Mouse (Mus musculus): Measurements from ENCODE around the gene Lrba. TPM values are rescaled to one million over a fixed set of nuclear protein-coding genes. Genes with fewer than 3 reads are reported as not detected.

The Lrba gene
- total and polyA plus RNA-seq, 3 experiments = 9.7 to 24.3 (median 22.5) TPM

DNA sequence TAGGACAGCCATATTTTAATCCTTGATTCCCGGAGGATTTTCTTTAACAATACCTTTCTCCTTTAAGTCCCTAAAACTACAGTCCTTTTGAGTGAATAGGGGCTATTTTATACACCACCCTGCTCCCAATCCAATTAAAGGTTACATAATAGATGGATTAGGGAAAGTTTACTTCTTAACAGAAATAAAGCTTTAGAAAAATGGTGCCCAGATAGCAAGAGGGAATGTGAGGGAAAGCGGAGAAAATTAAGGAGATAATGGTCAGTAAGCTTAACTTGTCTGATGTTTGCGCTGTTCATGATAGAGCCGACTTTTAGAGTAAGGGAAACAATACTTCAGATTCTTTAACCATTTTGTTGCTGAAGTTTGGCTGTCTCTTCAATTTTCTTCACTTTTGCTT is 347.0 kb downstream of the Lrba start:
- H3K36me3 ChIP-seq (ENCODE audit: control insufficient read depth, insufficient read depth, low read length) = no peaks in the 10 kb centered on the region
- H3K4me1 ChIP-seq (ENCODE audit: control insufficient read depth, insufficient read depth, low read length) = no peaks in the 10 kb centered on the region
- no peak overlapping the region for H3K9ac ChIP-seq (ENCODE audit: low read depth, low read length)
- no peaks in the 10 kb centered on the region for H3K27me3 ChIP-seq (ENCODE audit: control insufficient read depth, insufficient read depth, low read length)
- DNase-seq = no peak
- no peak overlapping the region for H3K4me3 ChIP-seq
- no peak overlapping the region for H3K27ac ChIP-seq
- H3K79me2 ChIP-seq (replicated peaks; ENCODE audit: control insufficient read depth, insufficient read depth, low read length) = no peaks in the 10 kb centered on the region
- TF ChIP-seq CTCF (IDR thresholded peaks at IDR 0.05) (no peak), POLR2A (IDR thresholded peaks at IDR 0.05; ENCODE audit: insufficient read depth, low read depth, low read length) (no peak), EP300 (IDR thresholded peaks at IDR 0.05; ENCODE audit: insufficient read depth, low read depth, low read length) (no peak)
- WGBS = 67% methylated on average over 4 of the region's 4 CpGs
- intact Hi-C loops (cut with DNase I) = no loop called here

DNA sequence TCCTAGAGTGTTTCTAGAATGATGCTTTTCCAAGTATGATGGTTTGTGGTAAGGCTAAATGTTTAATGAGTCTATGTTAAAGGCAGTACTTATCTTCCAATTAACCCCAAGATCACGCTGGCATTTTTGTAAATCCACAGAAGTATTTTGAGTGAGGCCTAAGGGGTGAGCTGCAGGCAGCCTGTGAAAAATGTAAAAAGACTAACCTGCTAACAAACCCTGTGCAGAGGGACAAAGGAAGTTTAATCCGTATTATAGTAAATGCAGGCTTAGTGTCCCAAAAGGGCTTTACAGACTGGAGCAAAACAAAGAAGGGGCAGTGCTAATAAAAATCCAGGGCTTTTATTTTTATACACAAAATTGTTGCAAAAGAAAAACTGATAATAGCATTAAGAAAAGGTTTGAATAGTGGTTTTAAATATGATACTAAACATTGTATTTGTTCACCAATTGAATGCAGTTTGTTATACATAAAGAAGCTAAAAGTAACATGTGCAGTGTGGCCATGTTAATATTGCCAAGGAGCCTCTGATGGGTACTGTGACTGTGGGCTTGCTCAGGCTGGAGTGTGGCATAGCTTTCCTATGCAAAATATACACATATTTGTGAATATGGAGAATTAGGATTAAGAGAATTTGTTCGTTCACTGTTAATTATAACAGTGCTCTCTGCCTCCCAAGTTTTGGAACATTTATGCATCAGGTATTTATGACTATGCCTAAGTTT is 348.2 kb downstream of the Lrba start:
- H3K27me3 ChIP-seq (ENCODE audit: control insufficient read depth, insufficient read depth, low read length) = no peaks in the 10 kb centered on the region
- no peak overlapping the region for H3K9ac ChIP-seq (ENCODE audit: low read depth, low read length)
- no peaks in the 10 kb centered on the region for H3K36me3 ChIP-seq (ENCODE audit: control insufficient read depth, insufficient read depth, low read length)
- no peak overlapping the region for H3K4me3 ChIP-seq
- H3K79me2 ChIP-seq (replicated peaks; ENCODE audit: control insufficient read depth, insufficient read depth, low read length) = no peaks in the 10 kb centered on the region
- no peak overlapping the region for H3K27ac ChIP-seq
- 90% methylated on average over 3 of the region's 3 CpGs for WGBS
- intact Hi-C loops (cut with DNase I) = no loop called here
- no peaks in the 10 kb centered on the region for H3K4me1 ChIP-seq (ENCODE audit: control insufficient read depth, insufficient read depth, low read length)
- no peak for DNase-seq
- no peak for TF ChIP-seq CTCF (IDR thresholded peaks at IDR 0.05)
- no peak for TF ChIP-seq POLR2A (IDR thresholded peaks at IDR 0.05; ENCODE audit: insufficient read depth, low read depth, low read length)
- TF ChIP-seq EP300 (IDR thresholded peaks at IDR 0.05; ENCODE audit: insufficient read depth, low read depth, low read length) = no peak

DNA sequence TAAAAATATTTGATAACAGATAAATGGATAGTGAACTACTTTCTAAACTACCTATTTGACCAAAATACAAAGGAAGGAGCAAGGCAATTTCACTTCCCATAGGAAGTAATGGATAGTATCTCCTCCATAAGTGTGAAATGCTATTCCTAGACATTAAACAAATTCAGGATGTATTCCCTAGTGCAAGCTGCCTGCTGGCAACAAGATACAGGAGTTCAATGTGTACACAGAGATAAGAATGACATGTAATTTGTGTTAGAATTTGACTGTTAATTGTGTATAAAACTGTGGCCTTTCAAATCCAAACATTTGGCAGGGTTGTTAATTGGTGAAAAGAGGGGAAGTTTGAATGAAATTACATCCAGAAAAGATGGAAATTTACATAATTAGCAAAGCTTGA is 350.8 kb downstream of the Lrba start:
- Histone ChIP-seq H3K79me2 (replicated peaks; ENCODE audit: control insufficient read depth, insufficient read depth, low read length) (no peaks in the 10 kb centered on the region), H3K4me3 (no peak overlapping the region), H3K4me1 (ENCODE audit: control insufficient read depth, insufficient read depth, low read length) (no peaks in the 10 kb centered on the region), H3K36me3 (ENCODE audit: control insufficient read depth, insufficient read depth, low read length) (no peaks in the 10 kb centered on the region), H3K9ac (ENCODE audit: low read depth, low read length) (no peak overlapping the region), H3K27ac (no peak overlapping the region), H3K27me3 (ENCODE audit: control insufficient read depth, insufficient read depth, low read length) (no peaks in the 10 kb centered on the region)
- DNase-seq = no peak
- intact Hi-C loops (cut with DNase I) = no loop called here
- TF ChIP-seq POLR2A (IDR thresholded peaks at IDR 0.05; ENCODE audit: insufficient read depth, low read depth, low read length) (no peak), EP300 (IDR thresholded peaks at IDR 0.05; ENCODE audit: insufficient read depth, low read depth, low read length) (no peak), CTCF (IDR thresholded peaks at IDR 0.05) (no peak)

DNA sequence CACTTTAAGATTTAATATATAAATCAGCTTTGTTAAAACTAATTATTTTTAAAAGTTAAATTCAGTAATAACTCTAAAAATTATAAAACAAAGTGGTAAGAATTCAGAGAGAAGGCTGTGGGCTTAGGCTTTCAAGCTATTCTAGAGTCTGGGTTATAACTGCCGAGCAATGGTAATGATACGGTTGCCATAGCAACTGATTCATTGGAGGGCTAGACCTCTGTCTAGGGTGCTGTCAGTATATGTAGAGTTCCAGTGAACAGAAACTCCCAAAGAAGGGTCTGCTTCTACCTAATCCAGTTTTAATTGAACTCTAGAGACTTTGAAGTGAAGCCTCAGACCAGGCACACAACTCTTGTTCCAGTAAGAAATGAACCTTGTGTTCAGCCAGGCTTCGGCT is 377.8 kb downstream of the Lrba start:
- Histone ChIP-seq H3K36me3 (ENCODE audit: control insufficient read depth, insufficient read depth, low read length) (no peaks in the 10 kb centered on the region), H3K9ac (ENCODE audit: low read depth, low read length) (no peak overlapping the region), H3K4me3 (no peak overlapping the region), H3K4me1 (ENCODE audit: control insufficient read depth, insufficient read depth, low read length) (no peaks in the 10 kb centered on the region), H3K27ac (no peak overlapping the region), H3K27me3 (ENCODE audit: control insufficient read depth, insufficient read depth, low read length) (no peaks in the 10 kb centered on the region), H3K79me2 (replicated peaks; ENCODE audit: control insufficient read depth, insufficient read depth, low read length) (no peaks in the 10 kb centered on the region)
- WGBS = 90% methylated on average over 3 of the region's 3 CpGs
- intact Hi-C loops (cut with DNase I) = no loop called here
- TF ChIP-seq EP300 (IDR thresholded peaks at IDR 0.05; ENCODE audit: insufficient read depth, low read depth, low read length) (no peak), POLR2A (IDR thresholded peaks at IDR 0.05; ENCODE audit: insufficient read depth, low read depth, low read length) (no peak), CTCF (IDR thresholded peaks at IDR 0.05) (no peak)
- DNase-seq = no peak

DNA sequence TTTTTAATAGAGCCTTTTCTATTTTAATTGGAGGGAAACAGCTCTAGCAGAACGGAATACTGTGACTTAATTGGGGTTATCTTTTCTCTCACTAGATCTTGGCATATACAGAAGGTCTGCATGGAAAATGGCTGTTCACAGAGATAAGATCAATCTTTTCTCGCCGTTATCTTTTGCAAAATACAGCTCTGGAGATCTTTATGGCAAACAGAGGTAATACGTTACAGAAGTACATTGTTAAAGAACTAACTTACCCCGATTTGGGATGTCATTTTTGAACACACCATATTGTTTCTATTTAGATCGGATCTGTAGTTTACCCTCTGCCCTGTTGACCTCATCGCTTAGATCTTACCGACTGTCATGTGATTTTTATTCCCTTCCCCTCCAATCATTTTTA is 381.3 kb downstream of the Lrba start:
- Histone ChIP-seq H3K79me2 (replicated peaks; ENCODE audit: control insufficient read depth, insufficient read depth, low read length) (no peaks in the 10 kb centered on the region), H3K27me3 (ENCODE audit: control insufficient read depth, insufficient read depth, low read length) (no peaks in the 10 kb centered on the region), H3K4me1 (ENCODE audit: control insufficient read depth, insufficient read depth, low read length) (no peaks in the 10 kb centered on the region), H3K4me3 (no peak overlapping the region), H3K36me3 (ENCODE audit: control insufficient read depth, insufficient read depth, low read length) (no peaks in the 10 kb centered on the region), H3K27ac (no peak overlapping the region), H3K9ac (ENCODE audit: low read depth, low read length) (no peak overlapping the region)
- TF ChIP-seq CTCF (IDR thresholded peaks at IDR 0.05) = no peak
- no peak for DNase-seq
- intact Hi-C loops (cut with DNase I) = no loop called here
- WGBS = 78% methylated on average over 8 of the region's 8 CpGs

DNA sequence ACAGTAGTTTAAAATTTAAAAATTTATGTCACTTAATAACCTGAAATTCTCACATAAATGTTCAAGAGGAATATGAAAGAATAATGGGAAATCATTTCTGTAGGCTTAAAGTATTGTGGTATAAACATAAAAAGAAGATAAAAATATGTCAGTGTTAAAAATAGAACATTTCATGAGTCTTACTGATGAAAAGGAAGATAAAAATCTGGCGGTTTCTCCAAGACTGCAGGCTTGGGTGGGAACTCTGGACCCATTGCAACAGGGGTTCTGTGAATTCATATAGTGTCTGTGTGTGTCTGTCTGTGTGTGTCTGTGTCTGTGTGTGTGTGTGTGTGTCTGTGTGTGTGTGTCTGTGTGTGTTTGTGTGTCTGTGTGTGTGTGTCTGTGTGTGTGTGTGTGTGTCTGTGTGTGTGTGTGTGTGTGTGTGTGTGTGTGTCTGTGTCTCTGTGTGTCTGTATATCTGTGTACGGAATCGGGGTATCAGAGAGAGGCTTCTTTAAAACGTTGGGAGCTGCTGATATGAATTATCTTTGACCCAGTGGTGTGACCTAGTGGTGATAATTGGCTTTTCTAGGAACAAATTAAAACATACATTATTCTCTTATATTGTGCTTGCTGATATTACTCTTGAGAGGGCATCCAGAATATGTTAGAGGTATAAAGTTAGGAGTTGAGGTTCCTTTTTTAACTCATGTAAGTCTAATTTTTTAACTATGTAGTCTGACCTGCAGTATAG is 402.7 kb downstream of the Lrba start:
- Histone ChIP-seq H3K36me3 (ENCODE audit: control insufficient read depth, insufficient read depth, low read length) (no peaks in the 10 kb centered on the region), H3K4me3 (no peak overlapping the region), H3K27me3 (ENCODE audit: control insufficient read depth, insufficient read depth, low read length) (no peaks in the 10 kb centered on the region), H3K27ac (no peak overlapping the region), H3K4me1 (ENCODE audit: control insufficient read depth, insufficient read depth, low read length) (no peaks in the 10 kb centered on the region), H3K9ac (ENCODE audit: low read depth, low read length) (no peak overlapping the region), H3K79me2 (replicated peaks; ENCODE audit: control insufficient read depth, insufficient read depth, low read length) (no peaks in the 10 kb centered on the region)
- no peak for TF ChIP-seq POLR2A (IDR thresholded peaks at IDR 0.05; ENCODE audit: insufficient read depth, low read depth, low read length)
- no peak for TF ChIP-seq CTCF (IDR thresholded peaks at IDR 0.05)
- no peak for TF ChIP-seq EP300 (IDR thresholded peaks at IDR 0.05; ENCODE audit: insufficient read depth, low read depth, low read length)
- no peak for DNase-seq
- intact Hi-C loops (cut with DNase I) = no loop called here
- 52% methylated on average over 4 of the region's 4 CpGs for WGBS
